9 mouse cellular contexts compared by ENCODE assay signal in the genomic region with DNA sequence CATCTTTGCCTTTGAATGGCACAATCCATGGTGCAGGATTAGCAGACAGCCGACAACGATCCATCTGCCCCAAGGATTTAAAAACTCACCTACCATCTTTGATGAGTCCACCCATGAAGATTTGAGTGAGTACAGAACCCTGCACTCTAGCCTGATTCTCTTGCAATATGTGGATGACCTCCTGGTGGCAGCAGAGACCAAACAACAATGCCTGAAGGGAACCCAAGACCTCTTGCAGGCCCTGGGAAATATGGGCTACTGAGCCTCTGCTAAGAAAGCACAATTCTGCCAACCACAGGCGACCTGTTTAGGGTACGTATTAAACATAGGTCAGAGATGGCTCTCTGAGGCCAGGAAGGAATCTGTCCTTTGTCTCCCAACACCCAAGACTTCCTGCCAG. TPM values are rescaled to one million over a fixed set of nuclear protein-coding genes. Genes with fewer than 3 reads are reported as not detected.
A peak's percentile ranks its signal among the peaks of the same experiment; 100 is the strongest.
DNase-seq lines count a peak whose midpoint lies in the region; ATAC-seq and TF ChIP-seq lines count a peak whose summit lies in the region.
"Had no signal": no experiment of that assay in that cellular context is flagged by ENCODE, and none has a peak within 500 bp of the region (broad histone marks: within the 10 kb centered on the region; RNA-seq: fewer than 3 reads in every experiment).

No protein-coding gene starts in this region.

- peak; percentile 81 for DNase-seq in MEL (ENCODE audit: low read depth, low spot score)
- peak; percentile 84 for DNase-seq in forebrain, embryonic 14.5 days (ENCODE audit: low spot score)
- DNase-seq in hindbrain, embryonic 11.5 days (ENCODE audit: low spot score) = peak; percentile 84
- DNase-seq in layer of hippocampus, adult 9-10 months (ENCODE audit: low spot score) = peak; percentile 93
- peak; percentile 83 for DNase-seq in lung, postnatal 25 days (ENCODE audit: low spot score)
- DNase-seq in retina, postnatal 7 days (ENCODE audit: low read depth, low spot score) = peak; percentile 69
- DNase-seq in urinary bladder, adult 2 months (ENCODE audit: low spot score) = peak; percentile 52

- H3K27me3 ChIP-seq in MEL (ENCODE audit: control insufficient read depth in 1 of 2, insufficient read depth in 2 of 2, low read length in 2 of 2) = peaks cover 6% of the 10 kb centered on the region in 2 experiments; a peak in 3 of 4 replicates
- H3K27me3 ChIP-seq in forebrain, embryonic 14.5 days (replicated peaks; ENCODE audit: control insufficient read depth, insufficient read depth, low read length) = no peaks in the 10 kb centered on the region
- no peaks in the 10 kb centered on the region for H3K27me3 ChIP-seq in hindbrain, embryonic 11.5 days (ENCODE audit: control insufficient read depth, insufficient read depth, low read length)

- H3K4me3 ChIP-seq in MEL (ENCODE audit: control insufficient read depth in 1 of 2, insufficient read depth in 1 of 2, low read depth in 2 of 2, low read length in 2 of 2) = no peak overlapping the region
- H3K4me3 ChIP-seq in forebrain, embryonic 14.5 days (ENCODE audit: low read depth, low read length) = no peak overlapping the region
- H3K4me3 ChIP-seq in hindbrain, embryonic 11.5 days (ENCODE audit: low read depth, low read length) = no peak overlapping the region
- H3K4me3 ChIP-seq: limb, embryonic 12.5 days had no signal

- H3K9ac ChIP-seq in MEL (ENCODE audit: control insufficient read depth, low read depth, low read length, poor library complexity, severe bottlenecking) = no peak overlapping the region
- H3K9ac ChIP-seq in forebrain, embryonic 14.5 days (ENCODE audit: low read length) = no peak overlapping the region
- no peak overlapping the region for H3K9ac ChIP-seq in hindbrain, embryonic 11.5 days (ENCODE audit: low read depth, low read length)
- H3K9ac ChIP-seq: limb, embryonic 12.5 days had no signal

- H3K79me2 ChIP-seq in MEL (ENCODE audit: control insufficient read depth, insufficient read depth, low read length, poor library complexity) = no peaks in the 10 kb centered on the region

- TF ChIP-seq RAD21 in MEL (IDR thresholded peaks at IDR 0.05; ENCODE audit: low read depth, low read length) = peak; percentile 93

- 34% methylated on average over 4 of the region's 4 CpGs for WGBS in forebrain, embryonic 14.5 days
- 33% methylated on average over 4 of the region's 4 CpGs for WGBS in hindbrain, embryonic 11.5 days

- H3K9me3 ChIP-seq in MEL (replicated peaks; ENCODE audit: insufficient read depth, low read length) = no peaks in the 10 kb centered on the region
- H3K9me3 ChIP-seq in forebrain, embryonic 14.5 days (replicated peaks; ENCODE audit: control insufficient read depth, low read length) = 0 out of 2 replicates have a peak, but pooled peaks cover 3% of the 10 kb centered on the region
- H3K9me3 ChIP-seq in hindbrain, embryonic 11.5 days (ENCODE audit: control insufficient read depth, low read length) = no peaks in the 10 kb centered on the region
- H3K9me3 ChIP-seq: limb, embryonic 12.5 days had no signal

- H3K36me3 ChIP-seq in MEL (ENCODE audit: control insufficient read depth in 1 of 2, insufficient read depth in 2 of 2, low read length in 2 of 2) = no peaks in the 10 kb centered on the region
- H3K36me3 ChIP-seq in forebrain, embryonic 14.5 days (ENCODE audit: control insufficient read depth, insufficient read depth, low read length) = no peaks in the 10 kb centered on the region
- H3K36me3 ChIP-seq in hindbrain, embryonic 11.5 days (ENCODE audit: control insufficient read depth, insufficient read depth, low read length) = no peaks in the 10 kb centered on the region
- H3K36me3 ChIP-seq: limb, embryonic 12.5 days had no signal

- no peak for TF ChIP-seq EP300 in MEL (IDR thresholded peaks at IDR 0.05; ENCODE audit: low read depth in 1 of 2, low read length in 2 of 2)

- no peak overlapping the region for H3K27ac ChIP-seq in MEL (ENCODE audit: control insufficient read depth, low read depth, low read length)
- no peak overlapping the region for H3K27ac ChIP-seq in forebrain, embryonic 14.5 days (ENCODE audit: low read depth, low read length)
- H3K27ac ChIP-seq in hindbrain, embryonic 11.5 days (ENCODE audit: low read depth, low read length) = no peak overlapping the region
- H3K27ac ChIP-seq: limb, embryonic 12.5 days had no signal

- TF ChIP-seq CTCF in MEL (IDR thresholded peaks at IDR 0.05 in 2 of 3, conservative IDR thresholded peaks at IDR 0.05 in 1 of 3; ENCODE audit: control insufficient read depth in 1 of 3, insufficient read depth in 1 of 3, low read depth in 2 of 3, low read length in 3 of 3, poor library complexity in 1 of 3, severe bottlenecking in 1 of 3) = peak; percentile 77 to 86 (median 86)

- no peak overlapping the region for H3K4me2 ChIP-seq in forebrain, embryonic 14.5 days (ENCODE audit: low read length)
- no peak overlapping the region for H3K4me2 ChIP-seq in hindbrain, embryonic 11.5 days (replicated peaks; ENCODE audit: low read depth, low read length)
- H3K4me2 ChIP-seq: limb, embryonic 12.5 days had no signal

- no peak for TF ChIP-seq POLR2A in MEL (IDR thresholded peaks at IDR 0.05; ENCODE audit: control insufficient read depth in 1 of 2, insufficient read depth in 1 of 2, low read depth in 1 of 2, low read length in 2 of 2, poor library complexity in 1 of 2)

- peak; percentile 80; the same call in 1 of the 2 replicates for ATAC-seq in cerebellum, adult (ENCODE audit: insufficient number of reproducible peaks, low FRiP score, low TSS enrichment)
- peak; percentile 82 for ATAC-seq in forebrain, embryonic 14.5 days
- ATAC-seq in hindbrain, embryonic 11.5 days (ENCODE audit: low FRiP score) = peak; percentile 38; the same call in 1 of the 2 replicates

- H3K4me1 ChIP-seq in MEL (ENCODE audit: control insufficient read depth in 1 of 2, insufficient read depth in 2 of 2, low read length in 2 of 2) = no peaks in the 10 kb centered on the region
- no peaks in the 10 kb centered on the region for H3K4me1 ChIP-seq in forebrain, embryonic 14.5 days (ENCODE audit: control insufficient read depth, insufficient read depth, low read length)
- H3K4me1 ChIP-seq in hindbrain, embryonic 11.5 days (replicated peaks; ENCODE audit: control insufficient read depth, insufficient read depth, low read length) = no peaks in the 10 kb centered on the region
- H3K4me1 ChIP-seq: limb, embryonic 12.5 days had no signal

TF ChIP-seq in MEL, 35 proteins besides CTCF, POLR2A, EP300 and RAD21:
- no peak for TF ChIP-seq NELFE (IDR thresholded peaks at IDR 0.05; ENCODE audit: low read depth, low read length)
- no peak for TF ChIP-seq MEF2A (IDR thresholded peaks at IDR 0.05; ENCODE audit: extremely low read depth, insufficient replicate concordance, low read depth, low read length, poor library complexity, severe bottlenecking)
- TF ChIP-seq MXI1 (IDR thresholded peaks at IDR 0.05; ENCODE audit: low read depth, low read length) = no peak
- TF ChIP-seq USF1 (IDR thresholded peaks at IDR 0.05; ENCODE audit: low read depth, low read length) = no peak
- TF ChIP-seq ZC3H11A (IDR thresholded peaks at IDR 0.05; ENCODE audit: low read depth, low read length) = peak; percentile 95
- no peak for TF ChIP-seq TCF12 (IDR thresholded peaks at IDR 0.05; ENCODE audit: low read depth, low read length)
- TF ChIP-seq ZMIZ1 (IDR thresholded peaks at IDR 0.05; ENCODE audit: low read depth, low read length) = no peak
- TF ChIP-seq SMC3 (IDR thresholded peaks at IDR 0.05; ENCODE audit: low read depth, low read length) = peak; percentile 90
- no peak for TF ChIP-seq KAT2A (conservative IDR thresholded peaks at IDR 0.05; ENCODE audit: low read depth, low read length)
- TF ChIP-seq TBP (IDR thresholded peaks at IDR 0.05; ENCODE audit: low read depth, low read length) = no peak
- TF ChIP-seq POLR2AphosphoS5 (IDR thresholded peaks at IDR 0.05; ENCODE audit: borderline replicate concordance, low read depth, low read length) = no peak
- no peak for TF ChIP-seq MYC (IDR thresholded peaks at IDR 0.05; ENCODE audit: low read depth, low read length)
- no peak for TF ChIP-seq RCOR1 (IDR thresholded peaks at IDR 0.05; ENCODE audit: low read depth, low read length)
- TF ChIP-seq SIN3A (IDR thresholded peaks at IDR 0.05; ENCODE audit: low read length) = peak; percentile 43; the same call in 1 of the 2 replicates
- TF ChIP-seq GATA1 (IDR thresholded peaks at IDR 0.05; ENCODE audit: low read depth, low read length) = no peak
- TF ChIP-seq POLR2AphosphoS2 (IDR thresholded peaks at IDR 0.05; ENCODE audit: low read length) = no peak
- TF ChIP-seq ELF1 (IDR thresholded peaks at IDR 0.05; ENCODE audit: low read depth, low read length) = no peak

RNA-seq across cellular contexts. Expression of a gene that starts 11.1 kb away (rescaled TPM):
- 38.3 and 45.0 TPM in 2 replicates for total RNA-seq in MEL (2012; rRNA removed)
- polyA plus RNA-seq in MEL (2012; ENCODE audit: insufficient read depth in 1 of 2, insufficient read length in 2 of 2, low read depth in 1 of 2, low replicate concordance in 2 of 2, missing spikeins in 1 of 2) = 10 to 100 TPM in 1 of 2 experiments, not detected in 1; 59.6 TPM
- 59.8 and 65.3 TPM in 2 replicates for polyA plus RNA-seq in forebrain, embryonic 14.5 days (2014; fragmentation: Nextera tagmentation; extraction: Ambion mirVana)
- polyA plus RNA-seq in hindbrain, embryonic 11.5 days (2014; fragmentation: Nextera tagmentation; extraction: Ambion mirVana) = 36.0 and 37.3 TPM in 2 replicates
- 47.3 and 58.5 TPM in 2 replicates for polyA plus RNA-seq in urinary bladder, adult 2 months (2012; rRNA removed)

RNA-seq across cellular contexts. Expression of a gene that starts 50.0 kb away (rescaled TPM):
- total RNA-seq in MEL (2012; rRNA removed) = 2.1 and 2.7 TPM in 2 replicates
- 10 to 100 TPM in 1 of 2 experiments, not detected in 1; 16.5 TPM for polyA plus RNA-seq in MEL (2012; ENCODE audit: insufficient read depth in 1 of 2, insufficient read length in 2 of 2, low read depth in 1 of 2, low replicate concordance in 2 of 2, missing spikeins in 1 of 2)
- 170 and 177 TPM in 2 replicates for polyA plus RNA-seq in forebrain, embryonic 14.5 days (2014; fragmentation: Nextera tagmentation; extraction: Ambion mirVana)
- polyA plus RNA-seq in hindbrain, embryonic 11.5 days (2014; fragmentation: Nextera tagmentation; extraction: Ambion mirVana) = 42.3 and 45.9 TPM in 2 replicates
- 80.3 and 83.2 TPM in 2 replicates for polyA plus RNA-seq in urinary bladder, adult 2 months (2012; rRNA removed)

RNA-seq across cellular contexts. Expression of a gene that starts 56.3 kb away (rescaled TPM):
- 0.07 TPM in 1 of 2 replicates, not detected in the other for total RNA-seq in MEL (2012; rRNA removed)
- not detected for polyA plus RNA-seq in MEL (2012; ENCODE audit: insufficient read depth in 1 of 2, insufficient read length in 2 of 2, low read depth in 1 of 2, low replicate concordance in 2 of 2, missing spikeins in 1 of 2)
- 6.1 and 6.4 TPM in 2 replicates for polyA plus RNA-seq in forebrain, embryonic 14.5 days (2014; fragmentation: Nextera tagmentation; extraction: Ambion mirVana)
- polyA plus RNA-seq in hindbrain, embryonic 11.5 days (2014; fragmentation: Nextera tagmentation; extraction: Ambion mirVana) = 15.4 and 17.5 TPM in 2 replicates
- 0.62 and 0.98 TPM in 2 replicates for polyA plus RNA-seq in urinary bladder, adult 2 months (2012; rRNA removed)
